Mouse (Mus musculus) forebrain, embryonic 11.5 days (tissue): Measurements from ENCODE around the gene Ndufs8. TPM values are rescaled to one million over a fixed set of nuclear protein-coding genes. Genes with fewer than 3 reads are reported as not detected.

Experiments used
- ATAC-seq: fragments of 200-750 bp; cut with Nextera tagmentation; replicated peaks from 2 replicates; pipeline ENCODE4 v1.8.0; 2017; ENCODE audit warnings: moderate TSS enrichment; ENCODE audit not compliant: low FRiP score
- DNase-seq: peaks from one replicate; pipeline ENCODE4 v3.0.0-alpha.2; 2017; ENCODE audit warnings: low spot score
- H3K27ac ChIP-seq: fragments of 300-500 bp; sonication (generic); 2 replicates; pipeline ENCODE4 v1.5.1; 2014; ENCODE audit warnings: low read depth, low read length
- H3K27me3 ChIP-seq: fragments of 300-500 bp; sonication (generic); 2 replicates; pipeline ENCODE4 v1.6.1; 2014; ENCODE audit warnings: mild to moderate bottlenecking, low read length, mixed read lengths; ENCODE audit not compliant: control insufficient read depth, insufficient read depth
- H3K36me3 ChIP-seq: fragments of 300-500 bp; sonication (generic); 2 replicates; pipeline ENCODE4 v1.6.1; 2014; ENCODE audit warnings: mild to moderate bottlenecking, low read length, moderate library complexity, mixed read lengths; ENCODE audit not compliant: control insufficient read depth, insufficient read depth
- H3K4me1 ChIP-seq: fragments of 300-500 bp; sonication (generic); replicated peaks from 2 replicates; pipeline ENCODE4 v1.6.1; 2014; ENCODE audit warnings: low read length, mixed read lengths; ENCODE audit not compliant: control insufficient read depth, insufficient read depth
- H3K4me2 ChIP-seq: fragments of 300-500 bp; sonication (generic); 2 replicates; pipeline ENCODE4 v1.6.1; 2014; ENCODE audit warnings: low read depth, mild to moderate bottlenecking, low read length, moderate library complexity, mixed read lengths; ENCODE audit not compliant: severe bottlenecking
- H3K4me3 ChIP-seq: fragments of 300-500 bp; sonication (generic); 2 replicates; pipeline ENCODE4 v1.5.1; 2014; ENCODE audit warnings: low read depth, low read length
- H3K9ac ChIP-seq: fragments of 300-500 bp; sonication (generic); 2 replicates; pipeline ENCODE4 v1.6.1; 2014; ENCODE audit warnings: low read length
- H3K9me3 ChIP-seq: fragments of 300-500 bp; sonication (generic); 2 replicates; pipeline ENCODE4 v1.6.1; 2016; ENCODE audit warnings: low read length, mixed read lengths; ENCODE audit not compliant: control insufficient read depth
- WGBS: fragments of 180-500 bp; shearing (Covaris S2); extraction: QIAGEN DNeasy Blood & Tissue Kit; methylation state at CpG from one replicate; pipeline ENCODE4 v1.1.7; 2014; 5-methylcytosine and 5-hydroxymethylcytosine counted together
- polyA plus RNA-seq: library from polyadenylated mRNA; unstranded; fragments of >200 nt; fragmentation: Nextera tagmentation; extraction: Ambion mirVana; gene quantifications from 2 replicates; pipeline ENCODE4 v1.2.1, GENCODE M21; 2014

Ndufs8 gene
- polyA plus RNA-seq, 1 experiment from 2014 or later: 189 TPM

DNA sequence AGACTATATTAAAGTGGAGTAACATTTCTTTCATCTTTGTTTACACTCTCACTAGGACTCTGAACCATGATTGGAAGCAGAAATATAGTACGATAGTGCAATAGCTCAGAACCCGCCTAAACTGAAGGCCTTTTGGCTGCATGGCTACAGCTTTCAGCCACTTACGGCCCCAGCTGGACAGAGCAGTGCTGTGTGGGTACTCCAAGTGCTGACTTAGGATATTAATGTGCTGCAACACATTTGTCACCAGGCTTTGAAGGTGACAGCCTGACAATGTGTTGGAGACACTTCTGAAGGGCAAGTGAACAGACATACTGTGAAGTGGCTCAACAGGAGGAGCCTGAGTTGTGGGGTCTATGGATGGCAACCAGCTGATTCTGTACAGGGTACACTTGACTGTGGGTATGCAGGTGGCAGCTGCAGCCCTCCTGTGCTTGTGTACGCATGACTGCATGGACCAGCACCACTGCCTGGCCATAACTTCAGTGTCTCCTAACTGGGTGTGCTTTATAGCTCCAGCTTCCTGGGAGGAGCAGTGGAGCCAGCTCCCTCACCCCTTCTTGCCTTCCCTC lies 18.9 kb downstream of the Ndufs8 start:
- H3K36me3 ChIP-seq: peaks cover 16% of the 10 kb centered on the region
- no peak overlapping the region for H3K9ac ChIP-seq
- H3K4me3 ChIP-seq: no peak overlapping the region
- H3K27ac ChIP-seq: no peak overlapping the region
- WGBS: 97% methylated on average over 4 of the region's 4 CpGs
- DNase-seq (no peak), ATAC-seq (no peak)
- H3K27me3 ChIP-seq: no peaks in the 10 kb centered on the region
- H3K9me3 ChIP-seq: no peaks in the 10 kb centered on the region
- no peak overlapping the region for H3K4me2 ChIP-seq
- H3K4me1 ChIP-seq: peaks cover 4% of the 10 kb centered on the region; the same call in 1 of the 2 replicates

DNA sequence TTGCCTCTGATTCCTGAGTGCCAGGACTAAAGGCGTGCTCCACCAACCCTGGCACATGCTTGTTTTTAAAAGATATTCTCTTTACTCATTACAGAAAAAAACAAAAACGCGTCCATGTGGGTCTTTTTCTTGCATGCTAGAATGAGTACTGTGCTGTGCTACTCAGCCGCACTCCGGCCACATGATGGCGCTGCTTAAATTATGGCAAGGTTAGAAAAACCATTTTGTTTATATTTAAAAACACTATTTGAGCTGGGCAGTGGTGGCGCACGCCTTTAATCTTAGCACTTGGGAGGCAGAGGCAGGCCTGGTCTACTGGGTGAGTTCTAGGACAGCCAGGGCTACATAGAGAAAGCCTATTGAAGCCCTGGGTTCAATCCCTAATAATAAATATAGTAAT lies 22.4 kb downstream of the Ndufs8 start:
- no peak overlapping the region for H3K4me3 ChIP-seq
- H3K4me2 ChIP-seq: no peak overlapping the region
- no peaks in the 10 kb centered on the region for H3K27me3 ChIP-seq
- H3K36me3 ChIP-seq: peaks cover 11% of the 10 kb centered on the region
- no peak for DNase-seq
- H3K4me1 ChIP-seq: peaks cover 3% of the 10 kb centered on the region; the same call in 1 of the 2 replicates
- ATAC-seq: no peak
- no peak overlapping the region for H3K9ac ChIP-seq
- H3K9me3 ChIP-seq: no peaks in the 10 kb centered on the region
- H3K27ac ChIP-seq: no peak overlapping the region
- WGBS: 86% methylated on average over 8 of the region's 8 CpGs

DNA sequence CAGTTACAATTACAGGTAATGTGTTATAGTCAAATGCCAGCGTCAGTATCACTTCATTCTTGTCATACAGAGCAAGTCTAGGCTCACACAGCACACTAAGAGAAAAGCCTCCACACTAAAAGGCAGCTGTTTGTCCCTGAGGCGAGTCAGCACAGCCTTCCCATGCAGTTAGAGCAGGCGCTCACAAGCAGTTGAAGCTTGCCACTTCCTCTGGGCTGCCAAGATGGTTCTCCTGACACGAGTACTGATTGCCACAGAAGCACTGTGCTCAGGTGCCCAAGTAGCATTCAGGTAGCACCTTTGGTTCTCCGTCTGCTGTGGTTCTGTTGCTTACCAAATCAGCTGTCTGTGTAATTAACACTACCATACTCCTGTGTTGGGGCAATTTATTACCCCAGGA lies 23.5 kb downstream of the Ndufs8 start:
- H3K4me2 ChIP-seq: no peak overlapping the region
- H3K27ac ChIP-seq: no peak overlapping the region
- H3K9me3 ChIP-seq: no peaks in the 10 kb centered on the region
- 89% methylated on average over 5 of the region's 5 CpGs for WGBS
- H3K27me3 ChIP-seq: no peaks in the 10 kb centered on the region
- no peak for DNase-seq
- H3K4me3 ChIP-seq: no peak overlapping the region
- no peaks in the 10 kb centered on the region for H3K4me1 ChIP-seq
- no peak overlapping the region for H3K9ac ChIP-seq
- no peak for ATAC-seq
- H3K36me3 ChIP-seq: peaks cover 8% of the 10 kb centered on the region

DNA sequence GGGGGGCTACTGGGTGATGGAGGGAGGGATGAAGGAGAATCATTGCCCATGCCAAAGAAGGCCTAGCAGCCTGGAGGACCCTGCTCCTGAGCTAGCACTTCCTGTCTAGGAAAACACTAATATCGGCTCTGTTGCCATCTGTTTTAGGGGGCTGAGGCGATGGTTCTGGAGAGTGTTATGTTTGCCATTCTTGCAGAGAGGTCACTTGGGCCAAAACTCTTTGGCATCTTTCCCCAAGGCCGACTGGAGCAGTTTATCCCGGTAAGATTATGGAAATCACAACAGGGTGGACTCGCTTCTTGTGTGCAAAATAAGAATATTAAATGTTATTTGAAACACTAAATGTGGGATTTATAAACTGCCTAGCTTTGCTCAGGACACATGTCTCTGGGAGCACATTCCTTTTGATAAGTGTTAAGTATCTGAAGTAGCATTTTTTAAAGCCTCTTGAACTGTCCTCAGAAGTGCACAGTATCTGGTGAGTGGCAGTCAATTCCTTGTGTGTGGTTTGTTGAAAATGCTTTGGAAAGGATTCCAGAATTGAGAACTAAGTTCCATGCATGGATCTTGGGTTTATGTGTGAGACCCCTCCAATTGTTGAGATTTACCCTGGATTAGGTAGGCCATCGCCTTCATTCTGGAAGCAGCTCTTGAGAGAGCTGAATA lies 28.1 kb downstream of the Ndufs8 start:
- Histone ChIP-seq H3K4me2 (no peak overlapping the region), H3K9me3 (no peaks in the 10 kb centered on the region), H3K9ac (no peak overlapping the region), H3K27ac (no peak overlapping the region), H3K4me3 (no peak overlapping the region), H3K36me3 (no peaks in the 10 kb centered on the region; the same call in 1 of the 2 replicates), H3K4me1 (no peaks in the 10 kb centered on the region), H3K27me3 (no peaks in the 10 kb centered on the region)
- DNase-seq (no peak), ATAC-seq (no peak)
- WGBS: 84% methylated on average over 6 of the region's 6 CpGs

GRCm38 (mm10) chr19:3882214-3882613 lies 30.4 kb downstream of the Ndufs8 start:
- H3K27ac ChIP-seq: no peak overlapping the region
- H3K4me2 ChIP-seq: no peak overlapping the region
- no peaks in the 10 kb centered on the region for H3K9me3 ChIP-seq
- 78% methylated on average over 4 of the region's 4 CpGs for WGBS
- H3K27me3 ChIP-seq: no peaks in the 10 kb centered on the region
- no peak for ATAC-seq
- no peak overlapping the region for H3K4me3 ChIP-seq
- no peaks in the 10 kb centered on the region for H3K4me1 ChIP-seq
- no peaks in the 10 kb centered on the region for H3K36me3 ChIP-seq
- H3K9ac ChIP-seq: no peak overlapping the region
- no peak for DNase-seq

DNA sequence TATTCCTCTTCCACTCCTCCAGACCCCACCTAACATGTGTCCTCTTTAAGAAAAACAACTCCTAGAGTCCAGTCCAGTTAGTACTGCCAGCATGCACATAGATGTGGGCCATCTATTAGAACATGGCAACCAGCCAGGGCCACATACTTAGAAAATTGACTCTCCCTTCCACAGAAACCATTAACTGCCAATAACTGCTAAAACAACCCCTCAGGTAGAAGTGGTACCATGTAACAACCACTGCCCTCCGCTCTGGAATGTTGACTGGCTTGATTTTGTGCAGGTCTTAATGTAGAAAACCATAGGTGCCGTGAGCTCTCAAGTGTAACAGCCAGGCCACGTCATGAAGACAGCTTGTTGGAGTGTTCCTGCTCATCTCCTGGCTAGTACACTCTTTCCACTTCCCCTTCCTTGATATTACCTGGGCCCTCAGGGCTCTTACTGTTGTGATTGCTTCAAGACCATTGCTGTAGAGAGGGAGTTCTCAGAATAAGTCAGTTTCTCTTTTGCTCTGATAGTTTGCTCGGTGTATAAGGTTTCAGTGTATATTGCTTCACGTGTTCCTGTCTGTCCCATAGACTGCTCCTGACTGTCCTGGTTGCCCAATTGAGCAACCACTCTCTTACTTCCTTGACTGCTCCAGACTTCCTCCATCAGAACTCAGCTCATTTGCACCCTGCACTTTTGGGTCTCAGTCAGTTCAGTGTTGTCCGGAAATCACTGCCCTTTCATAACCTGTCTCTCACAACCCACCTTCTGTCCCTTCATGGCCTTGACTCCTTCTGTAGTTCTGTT lies 32.3 kb downstream of the Ndufs8 start:
- Histone ChIP-seq H3K4me3 (no peak overlapping the region), H3K27ac (no peak overlapping the region), H3K9ac (no peak overlapping the region), H3K36me3 (no peaks in the 10 kb centered on the region), H3K27me3 (no peaks in the 10 kb centered on the region), H3K9me3 (no peaks in the 10 kb centered on the region), H3K4me2 (no peak overlapping the region), H3K4me1 (no peaks in the 10 kb centered on the region)
- ATAC-seq (no peak), DNase-seq (no peak)
- 93% methylated on average over 6 of the region's 6 CpGs for WGBS

DNA sequence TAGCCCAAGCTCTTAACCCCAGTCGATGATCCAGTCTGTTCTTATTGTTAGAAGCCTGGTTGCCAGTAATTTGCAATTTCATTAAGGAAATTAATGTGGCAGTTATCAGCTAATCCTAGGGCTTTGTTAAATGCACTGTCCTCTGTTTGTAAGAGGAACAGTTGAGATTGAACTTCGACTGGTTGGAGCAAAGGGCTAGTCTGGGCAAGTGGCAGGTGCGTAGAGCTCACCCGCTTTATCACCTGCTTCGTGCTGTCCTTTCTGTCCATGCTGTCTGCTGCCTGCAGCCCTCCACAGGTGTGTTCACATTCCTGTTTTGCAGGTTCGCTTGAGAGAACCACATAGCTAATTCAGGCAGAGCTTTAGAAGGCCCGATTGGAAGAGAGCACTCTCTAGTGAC lies 37.5 kb downstream of the Ndufs8 start:
- DNase-seq (no peak), ATAC-seq (no peak)
- Histone ChIP-seq H3K4me2 (no peak overlapping the region), H3K9me3 (no peaks in the 10 kb centered on the region), H3K9ac (no peak overlapping the region), H3K27me3 (no peaks in the 10 kb centered on the region), H3K27ac (no peak overlapping the region), H3K4me3 (no peak overlapping the region), H3K4me1 (no peaks in the 10 kb centered on the region), H3K36me3 (no peaks in the 10 kb centered on the region)
- WGBS: 89% methylated on average over 7 of the region's 7 CpGs

- no peaks in the 10 kb centered on the region for H3K36me3 ChIP-seq
Observed at GRCm38 (mm10) chr19:3872373-3872772, 40.2 kb downstream of the Ndufs8 start.

More at GRCm38 (mm10) chr19:3872373-3872772, 40.2 kb downstream of the Ndufs8 start:
- DNase-seq (no peak), ATAC-seq (no peak)
- no peaks in the 10 kb centered on the region for H3K4me1 ChIP-seq
- no peak overlapping the region for H3K4me2 ChIP-seq
- 82% methylated on average over 4 of the region's 4 CpGs for WGBS
- H3K9me3 ChIP-seq: no peaks in the 10 kb centered on the region
- H3K4me3 ChIP-seq: no peak overlapping the region
- no peak overlapping the region for H3K27ac ChIP-seq
- no peak overlapping the region for H3K9ac ChIP-seq
- H3K27me3 ChIP-seq: no peaks in the 10 kb centered on the region
